ENCODE assay signal across 9 mouse cellular contexts in genomic region chr6:140472345-140472744, GRCm38 (mm10). TPM values are rescaled to one million over a fixed set of nuclear protein-coding genes. Genes with fewer than 3 reads are reported as not detected.
DNase-seq lines count a peak whose midpoint lies in the region; ATAC-seq and TF ChIP-seq lines count a peak whose summit lies in the region.
"Had no signal": no experiment of that assay in that cellular context is flagged by ENCODE, and none has a peak within 500 bp of the region (broad histone marks: within the 10 kb centered on the region; RNA-seq: fewer than 3 reads in every experiment).

No protein-coding gene starts in this region.

- peak; percentile 85 for TF ChIP-seq CTCF in gastrocnemius, adult 2 months (IDR thresholded peaks at IDR 0.05)

- H3K4me1 ChIP-seq in kidney, embryonic 16.5 days (ENCODE audit: insufficient read depth, low read length), result 0 out of 2 replicates have a peak, but pooled peaks cover 4% of the 10 kb centered on the region
- H3K4me1 ChIP-seq: liver, embryonic 15.5 days had no signal

- intact Hi-C loops in gastrocnemius, adult 2 months (cut with DNase I), result loop anchor here (1.0 to 10.0 kb wide), 3 partner anchors 45 to 232 kb away; no protein-coding TSS in a partner anchor

- no peak overlapping the region for H3K27ac ChIP-seq in kidney, embryonic 16.5 days (ENCODE audit: low read length)
- no peak overlapping the region for H3K27ac ChIP-seq in gastrocnemius, adult 2 months
- H3K27ac ChIP-seq: liver, embryonic 15.5 days had no signal

- peaks cover 3% of the 10 kb centered on the region; the same call in 1 of the 2 replicates for H3K36me3 ChIP-seq in kidney, embryonic 16.5 days (ENCODE audit: insufficient read depth, low read length)
- H3K36me3 ChIP-seq: liver, embryonic 15.5 days had no signal

- DNase-seq in kidney, adult 11 months, result peak; percentile 36
- DNase-seq in MN1 (ENCODE audit: low spot score), result peak; percentile 60
- peak; percentile 80 for DNase-seq in cerebellum, adult 8-10 months
- peak; percentile 63 for DNase-seq in gastrocnemius, adult 2 months
- DNase-seq in layer of hippocampus, adult 11-12 months (ENCODE audit: low spot score), result peak; percentile 84
- peak; percentile 90 for DNase-seq in lung, postnatal 36 days
- DNase-seq in thymus, postnatal 14 days, result peak; percentile 65

- H3K27me3 ChIP-seq in kidney, embryonic 16.5 days (ENCODE audit: insufficient read depth, low read length), result no peaks in the 10 kb centered on the region
- H3K27me3 ChIP-seq: liver, embryonic 15.5 days had no signal

- no peak overlapping the region for H3K4me2 ChIP-seq in kidney, embryonic 16.5 days (replicated peaks; ENCODE audit: low read depth, low read length)
- H3K4me2 ChIP-seq: liver, embryonic 15.5 days had no signal

- no peak for ATAC-seq in kidney, embryonic 16.5 days (ENCODE audit: low FRiP score, low TSS enrichment)

- no peak overlapping the region for H3K9ac ChIP-seq in kidney, embryonic 16.5 days (replicated peaks; ENCODE audit: low read length)
- H3K9ac ChIP-seq: liver, embryonic 15.5 days had no signal

- no peaks in the 10 kb centered on the region for H3K9me3 ChIP-seq in kidney, embryonic 16.5 days (ENCODE audit: low read length)
- H3K9me3 ChIP-seq: liver, embryonic 15.5 days had no signal

- WGBS in kidney, embryonic 16.5 days, result 56% methylated on average over 4 of the region's 4 CpGs

- no peak overlapping the region for H3K4me3 ChIP-seq in kidney, embryonic 16.5 days (ENCODE audit: low read length)
- H3K4me3 ChIP-seq in gastrocnemius, adult 2 months, result no peak overlapping the region
- H3K4me3 ChIP-seq: liver, embryonic 15.5 days had no signal

RNA-seq across cellular contexts. Expression of gene Plekha5, which starts 48.5 kb away (rescaled TPM):
- polyA plus RNA-seq in kidney, embryonic 16.5 days (2015; fragmentation: Nextera tagmentation; extraction: Ambion mirVana), result 45.4 and 46.5 TPM in 2 replicates
- total RNA-seq in gastrocnemius, adult 2 months (2021), result 10 to 100 TPM in 1 of 2 experiments, 1 to 10 TPM in 1; 10.0 to 12.9 TPM

Comparison
In these comparisons a context has a peak if more than half of its experiments do, and no peak if none do; other contexts are left out.
1. DNase-seq: peak in every context shown above with its lines; median percentile 90 in lung, postnatal 36 days; 84 in layer of hippocampus, adult 11-12 months; 80 in cerebellum, adult 8-10 months; 65 in thymus, postnatal 14 days; 63 in gastrocnemius, adult 2 months; 60 in MN1; 36 in kidney, adult 11 months.